Mouse (Mus musculus): ENCODE measurements at regions not wholly inside any gene's neighbourhood (a gene's known extent, or its start where the extent isn't known, plus 50 kb on each side); places are given as distances from the start of the nearest gene placed in this dataset.
A peak's percentile ranks its signal among the peaks of the same experiment; 100 is the strongest.
"Not testable (repeated sequence)": the region's sequence is repeated elsewhere in the genome, so short reads cannot be mapped to it uniquely, and the experiment has no call there.

DNA sequence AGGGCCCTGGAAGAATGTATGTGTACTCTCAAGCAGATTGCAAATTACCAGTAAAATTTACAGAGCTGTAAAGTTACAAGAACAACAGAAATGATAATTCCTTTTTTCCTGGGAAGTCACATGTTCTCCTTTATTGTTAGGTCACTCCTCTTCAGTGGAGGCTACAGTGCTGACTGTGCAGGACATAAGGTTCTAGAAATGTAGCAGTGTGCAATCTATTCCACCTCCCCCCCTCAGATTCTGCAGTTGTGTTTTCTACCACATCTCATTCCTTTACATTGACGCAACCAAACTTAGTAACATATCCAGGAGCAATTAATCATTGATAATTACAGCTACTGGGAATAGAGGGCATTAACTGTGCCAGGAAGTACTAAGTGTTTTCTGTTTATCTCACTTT is 385.3 kb upstream of the Tnc start:
- Histone ChIP-seq H3K4me2 (no peak overlapping the region), H3K4me1 (ENCODE audit: control insufficient read depth, insufficient read depth, low read length) (no peaks in the 10 kb centered on the region), H3K27me3 (ENCODE audit: control insufficient read depth, insufficient read depth, low read length) (no peaks in the 10 kb centered on the region), H3K27ac (ENCODE audit: low read depth, low read length) (no peak overlapping the region), H3K9ac (ENCODE audit: low read depth, low read length) (no peak overlapping the region), H3K36me3 (ENCODE audit: control insufficient read depth, insufficient read depth, low read length) (no peaks in the 10 kb centered on the region), H3K9me3 (replicated peaks; ENCODE audit: control insufficient read depth, low read length) (no peaks in the 10 kb centered on the region), H3K4me3 (ENCODE audit: low read depth, low read length) (no peak overlapping the region)
- WGBS (ENCODE audit: insufficient replicate concordance) = 63% methylated on average over 1 of the region's 1 CpGs
- no peak for ATAC-seq (replicated peaks; ENCODE audit: insufficient number of reproducible peaks, low FRiP score, low TSS enrichment)

DNA sequence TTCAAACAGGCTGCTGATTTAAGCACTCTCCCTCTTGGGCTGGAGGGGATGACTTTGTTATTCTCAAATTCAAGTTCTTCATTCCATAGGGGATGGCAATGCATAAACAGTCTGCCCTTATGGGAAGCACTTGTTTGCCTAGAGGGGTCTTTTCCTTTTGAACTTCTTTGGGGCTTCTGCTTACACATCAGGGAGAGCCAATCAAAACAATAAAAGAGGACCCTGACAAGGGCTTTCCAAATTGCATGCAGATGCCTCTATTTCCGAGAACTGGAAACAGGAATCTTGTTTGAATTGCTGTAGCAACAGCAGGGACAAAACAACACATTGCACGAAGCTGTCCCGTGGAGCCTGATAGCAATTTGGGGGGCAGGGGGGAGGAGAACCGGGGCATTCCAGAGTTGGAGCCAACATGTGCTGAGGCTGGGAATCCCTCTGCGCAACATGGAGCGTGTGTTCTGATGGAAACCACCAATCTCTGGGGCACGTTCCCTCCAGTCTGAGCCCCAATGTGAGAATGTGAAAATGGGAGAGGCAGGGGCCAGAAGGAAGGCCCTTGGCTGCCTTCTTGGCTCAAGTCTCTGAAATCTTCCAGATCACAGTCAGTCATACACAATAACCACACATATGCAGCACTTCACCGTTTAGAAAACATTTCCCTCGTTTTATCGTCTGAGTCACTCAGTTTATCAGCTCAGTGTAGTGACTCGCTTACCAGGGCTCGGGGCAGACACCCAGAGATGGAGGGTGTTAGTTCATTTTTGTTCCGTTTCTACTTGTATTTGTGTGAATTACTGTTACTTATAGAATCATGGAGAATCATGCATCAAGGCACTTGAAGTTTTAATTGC is 391.2 kb upstream of the Tnc start:
- Histone ChIP-seq H3K36me3 (ENCODE audit: control insufficient read depth, insufficient read depth, low read length) (no peaks in the 10 kb centered on the region), H3K27me3 (ENCODE audit: control insufficient read depth, insufficient read depth, low read length) (no peaks in the 10 kb centered on the region), H3K9ac (ENCODE audit: low read depth, low read length) (no peak overlapping the region), H3K4me3 (ENCODE audit: low read depth, low read length) (no peak overlapping the region), H3K27ac (ENCODE audit: low read depth, low read length) (no peak overlapping the region), H3K4me2 (no peak overlapping the region), H3K4me1 (ENCODE audit: control insufficient read depth, insufficient read depth, low read length) (no peaks in the 10 kb centered on the region), H3K9me3 (replicated peaks; ENCODE audit: control insufficient read depth, low read length) (no peaks in the 10 kb centered on the region)
- ATAC-seq (replicated peaks; ENCODE audit: insufficient number of reproducible peaks, low FRiP score, low TSS enrichment) = no peak
- 45% methylated on average over 13 of the region's 13 CpGs for WGBS (ENCODE audit: insufficient replicate concordance)

DNA sequence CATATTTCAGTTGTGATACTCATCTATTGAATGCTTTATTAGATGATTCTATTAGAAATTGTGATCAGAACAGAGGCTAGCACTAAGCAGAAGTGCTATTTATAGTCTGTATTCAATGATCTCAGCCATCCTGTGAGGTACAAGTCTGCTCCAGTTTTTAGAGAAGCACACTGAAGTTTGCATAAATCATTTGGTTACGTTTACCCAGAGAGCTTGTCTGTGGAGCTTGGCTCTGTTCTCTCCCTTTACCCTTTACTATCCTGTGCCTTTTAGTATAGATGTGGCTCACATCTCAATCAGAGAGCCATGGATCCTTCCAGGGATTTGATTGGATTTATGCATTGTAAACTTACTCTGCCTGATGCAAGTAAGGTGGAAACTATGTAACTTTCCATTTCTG is 404.6 kb upstream of the Tnc start:
- Histone ChIP-seq H3K4me1 (ENCODE audit: control insufficient read depth, insufficient read depth, low read length) (no peaks in the 10 kb centered on the region), H3K36me3 (ENCODE audit: control insufficient read depth, insufficient read depth, low read length) (no peaks in the 10 kb centered on the region), H3K9ac (ENCODE audit: low read depth, low read length) (no peak overlapping the region), H3K27ac (ENCODE audit: low read depth, low read length) (no peak overlapping the region), H3K4me3 (ENCODE audit: low read depth, low read length) (no peak overlapping the region), H3K4me2 (no peak overlapping the region), H3K9me3 (replicated peaks; ENCODE audit: control insufficient read depth, low read length) (no peaks in the 10 kb centered on the region), H3K27me3 (ENCODE audit: control insufficient read depth, insufficient read depth, low read length) (no peaks in the 10 kb centered on the region)
- no peak for ATAC-seq (replicated peaks; ENCODE audit: insufficient number of reproducible peaks, low FRiP score, low TSS enrichment)
- WGBS (ENCODE audit: insufficient replicate concordance) = 50% methylated on average over 1 of the region's 1 CpGs

DNA sequence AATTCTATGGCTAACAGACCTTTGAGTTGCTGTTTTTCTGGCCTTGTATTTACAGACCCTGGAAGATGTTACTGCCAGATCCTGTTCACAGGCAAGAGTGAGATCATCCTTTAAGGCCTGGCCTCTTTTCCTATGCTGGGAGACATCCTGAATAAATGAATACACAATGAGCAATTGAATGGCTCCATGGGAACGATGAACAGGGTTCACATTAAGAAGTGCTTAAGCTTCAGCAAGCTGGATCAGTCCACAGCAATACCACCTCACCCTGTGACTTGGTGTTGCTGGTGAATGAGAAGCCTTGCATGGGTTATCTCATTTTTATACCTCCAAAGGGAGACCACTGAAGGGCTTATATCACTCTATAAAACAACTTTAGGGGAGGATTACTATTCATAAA is 405.1 kb upstream of the Tnc start:
- ATAC-seq (replicated peaks; ENCODE audit: insufficient number of reproducible peaks, low FRiP score, low TSS enrichment) = no peak
- H3K4me2 ChIP-seq = no peak overlapping the region
- H3K9me3 ChIP-seq (replicated peaks; ENCODE audit: control insufficient read depth, low read length) = no peaks in the 10 kb centered on the region
- 82% methylated on average over 1 of the region's 1 CpGs for WGBS (ENCODE audit: insufficient replicate concordance)
- no peak overlapping the region for H3K4me3 ChIP-seq (ENCODE audit: low read depth, low read length)
- H3K9ac ChIP-seq (ENCODE audit: low read depth, low read length) = no peak overlapping the region
- H3K27ac ChIP-seq (ENCODE audit: low read depth, low read length) = no peak overlapping the region
- no peaks in the 10 kb centered on the region for H3K36me3 ChIP-seq (ENCODE audit: control insufficient read depth, insufficient read depth, low read length)
- H3K27me3 ChIP-seq (ENCODE audit: control insufficient read depth, insufficient read depth, low read length) = no peaks in the 10 kb centered on the region
- no peaks in the 10 kb centered on the region for H3K4me1 ChIP-seq (ENCODE audit: control insufficient read depth, insufficient read depth, low read length)

DNA sequence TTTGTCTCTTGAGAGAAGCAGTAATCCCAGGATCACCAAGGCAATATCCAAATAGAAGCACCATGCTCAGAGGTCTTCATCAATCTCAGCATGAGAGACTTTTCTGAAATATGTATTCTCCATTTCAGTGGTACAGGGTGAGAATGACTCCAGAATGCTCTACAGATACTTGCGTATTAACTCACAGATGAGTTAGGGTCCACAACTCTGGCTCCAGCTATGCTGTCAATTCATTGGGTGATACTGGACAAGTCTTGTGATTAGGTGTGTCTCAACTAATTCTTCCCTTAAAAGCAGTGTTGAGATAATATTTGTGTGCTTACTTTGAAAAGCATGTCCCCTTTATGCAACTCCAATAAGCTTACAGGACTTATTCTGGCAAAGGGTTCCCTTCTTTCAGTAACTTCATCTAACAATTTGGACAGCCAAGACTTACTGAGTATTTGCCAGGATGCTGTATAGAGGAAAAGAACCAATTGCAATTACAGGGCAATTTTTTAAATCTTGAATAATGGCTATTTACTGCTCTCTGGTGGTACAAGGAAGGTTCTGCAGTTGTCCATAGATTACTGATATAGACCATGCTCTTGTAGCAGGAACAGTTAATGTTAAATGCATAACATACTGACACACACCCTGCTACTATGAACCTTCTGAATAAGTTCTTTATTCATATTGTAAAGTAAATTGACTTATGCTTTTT is 445.6 kb upstream of the Tnc start:
- H3K4me2 ChIP-seq = no peak overlapping the region
- H3K9ac ChIP-seq (ENCODE audit: low read depth, low read length) = no peak overlapping the region
- no peaks in the 10 kb centered on the region for H3K27me3 ChIP-seq (ENCODE audit: control insufficient read depth, insufficient read depth, low read length)
- no peak overlapping the region for H3K4me3 ChIP-seq (ENCODE audit: low read depth, low read length)
- no peaks in the 10 kb centered on the region for H3K4me1 ChIP-seq (ENCODE audit: control insufficient read depth, insufficient read depth, low read length)
- H3K9me3 ChIP-seq (replicated peaks; ENCODE audit: control insufficient read depth, low read length) = no peaks in the 10 kb centered on the region
- H3K36me3 ChIP-seq (ENCODE audit: control insufficient read depth, insufficient read depth, low read length) = no peaks in the 10 kb centered on the region
- no peak overlapping the region for H3K27ac ChIP-seq (ENCODE audit: low read depth, low read length)
- WGBS (ENCODE audit: insufficient replicate concordance) = 77% methylated on average over 1 of the region's 1 CpGs
- no peak for ATAC-seq (replicated peaks; ENCODE audit: insufficient number of reproducible peaks, low FRiP score, low TSS enrichment)

DNA sequence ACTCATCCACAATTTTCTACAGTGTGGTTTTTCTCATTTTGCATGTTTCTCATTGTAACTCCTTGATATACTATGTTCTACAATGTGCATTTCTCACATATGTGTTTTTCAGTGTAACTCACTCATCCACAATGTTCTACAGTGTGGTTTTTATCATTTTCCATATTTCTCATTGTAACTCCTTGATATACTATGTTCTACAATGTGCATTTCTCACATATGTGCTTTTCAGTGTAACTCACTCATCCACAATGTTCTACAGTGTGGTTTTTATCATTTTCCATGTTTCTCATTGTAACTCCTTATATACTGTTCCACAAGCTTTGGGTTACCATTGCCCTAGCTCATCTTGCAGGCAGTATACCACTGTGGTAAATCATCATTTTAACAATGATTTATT is 450.9 kb upstream of the Tnc start:
- not testable (repeated sequence) for H3K4me1 ChIP-seq (ENCODE audit: control insufficient read depth, insufficient read depth, low read length); H3K27me3 ChIP-seq (ENCODE audit: control insufficient read depth, insufficient read depth, low read length); H3K9ac ChIP-seq (ENCODE audit: low read depth, low read length); H3K36me3 ChIP-seq (ENCODE audit: control insufficient read depth, insufficient read depth, low read length); H3K4me3 ChIP-seq (ENCODE audit: low read depth, low read length); H3K4me2 ChIP-seq; H3K9me3 ChIP-seq (replicated peaks; ENCODE audit: control insufficient read depth, low read length); H3K27ac ChIP-seq (ENCODE audit: low read depth, low read length)
- peak; percentile 92 for ATAC-seq (replicated peaks; ENCODE audit: insufficient number of reproducible peaks, low FRiP score, low TSS enrichment)

DNA sequence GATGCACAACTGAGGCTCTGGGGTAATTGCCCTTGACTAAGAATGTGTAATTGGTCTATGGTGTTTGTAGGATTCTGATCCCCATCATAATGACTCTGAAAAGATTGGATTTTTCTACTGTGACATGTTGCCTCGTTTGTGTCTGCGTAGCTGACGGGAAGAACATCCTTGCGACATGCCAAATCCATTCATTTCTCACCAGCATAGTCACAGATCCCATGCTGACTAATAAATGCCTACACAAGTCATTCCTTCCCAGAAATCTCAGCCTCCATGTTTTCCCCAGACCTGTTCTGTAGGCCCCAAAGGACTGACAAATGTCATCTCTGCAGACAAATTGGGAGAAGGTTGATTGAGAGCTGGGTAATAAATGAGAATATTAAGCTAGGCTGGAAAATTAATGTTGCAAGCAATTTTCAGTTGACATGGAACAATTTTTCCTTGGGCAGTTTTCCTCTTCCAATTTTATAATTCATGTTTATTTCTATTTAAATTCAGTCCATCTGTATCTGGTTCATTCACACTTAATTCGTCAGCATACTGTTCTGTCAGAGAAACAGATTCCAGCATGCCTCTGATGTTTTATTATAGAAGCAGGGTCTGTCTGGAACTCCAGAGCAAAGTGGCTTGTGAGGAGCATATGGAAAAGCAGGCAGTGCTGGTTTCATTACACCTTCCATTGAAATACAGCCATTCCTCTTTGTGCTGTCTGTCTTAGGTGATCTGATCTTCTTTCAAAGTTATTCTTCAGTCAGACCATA is 454.0 kb upstream of the Tnc start:
- Histone ChIP-seq H3K4me2 (no peak overlapping the region), H3K9ac (ENCODE audit: low read depth, low read length) (no peak overlapping the region), H3K27me3 (ENCODE audit: control insufficient read depth, insufficient read depth, low read length) (no peaks in the 10 kb centered on the region), H3K36me3 (ENCODE audit: control insufficient read depth, insufficient read depth, low read length) (no peaks in the 10 kb centered on the region), H3K27ac (ENCODE audit: low read depth, low read length) (no peak overlapping the region), H3K9me3 (replicated peaks; ENCODE audit: control insufficient read depth, low read length) (no peaks in the 10 kb centered on the region), H3K4me1 (ENCODE audit: control insufficient read depth, insufficient read depth, low read length) (no peaks in the 10 kb centered on the region), H3K4me3 (ENCODE audit: low read depth, low read length) (no peak overlapping the region)
- no peak for ATAC-seq (replicated peaks; ENCODE audit: insufficient number of reproducible peaks, low FRiP score, low TSS enrichment)
- 81% methylated on average over 5 of the region's 5 CpGs for WGBS (ENCODE audit: insufficient replicate concordance)

DNA sequence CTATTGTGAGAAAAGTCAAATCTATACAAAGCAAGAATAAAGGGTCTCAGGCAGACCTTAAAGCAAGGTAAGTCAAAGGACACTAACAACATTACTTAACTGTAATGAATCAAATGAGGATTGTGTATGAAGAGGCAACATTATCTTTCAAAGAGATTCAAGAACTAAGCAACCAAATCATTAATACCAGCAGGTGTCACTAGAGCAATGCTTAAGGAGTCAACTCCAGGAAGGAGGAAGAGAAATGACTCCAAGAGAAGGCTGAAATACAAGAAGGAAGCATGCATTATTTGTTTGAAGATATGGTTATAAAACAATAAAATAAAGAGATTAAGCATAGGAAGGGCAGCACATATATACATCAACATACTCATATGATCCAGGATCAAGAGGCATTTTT is 475.1 kb upstream of the Tnc start:
- Histone ChIP-seq H3K27ac (ENCODE audit: low read depth, low read length) (no peak overlapping the region), H3K36me3 (ENCODE audit: control insufficient read depth, insufficient read depth, low read length) (no peaks in the 10 kb centered on the region), H3K4me2 (no peak overlapping the region), H3K4me3 (ENCODE audit: low read depth, low read length) (no peak overlapping the region), H3K9me3 (replicated peaks; ENCODE audit: control insufficient read depth, low read length) (no peaks in the 10 kb centered on the region), H3K4me1 (ENCODE audit: control insufficient read depth, insufficient read depth, low read length) (no peaks in the 10 kb centered on the region), H3K9ac (ENCODE audit: low read depth, low read length) (no peak overlapping the region), H3K27me3 (ENCODE audit: control insufficient read depth, insufficient read depth, low read length) (no peaks in the 10 kb centered on the region)
- ATAC-seq (replicated peaks; ENCODE audit: insufficient number of reproducible peaks, low FRiP score, low TSS enrichment) = no peak
